Mouse (Mus musculus) embryonic facial prominence, embryonic 11.5 days (tissue): ENCODE results near the gene Slc34a3. TPM values are rescaled to one million over a fixed set of nuclear protein-coding genes. Genes with fewer than 3 reads are reported as not detected.
A peak's percentile ranks its signal among the peaks of the same experiment; 100 is the strongest.
"Not testable (repeated sequence)": the region's sequence is repeated elsewhere in the genome, so short reads cannot be mapped to it uniquely, and the experiment has no call there.

ENCODE experiments used
- ATAC-seq: fragments of 200-750 bp; cut with Nextera tagmentation; replicated peaks from 2 replicates; pipeline ENCODE4 v1.8.0; 2017; ENCODE audit warnings: low read depth; ENCODE audit not compliant: insufficient number of reproducible peaks, low FRiP score, low TSS enrichment
- DNase-seq: peaks from one replicate; pipeline ENCODE4 v3.0.0-alpha.2; 2015; ENCODE audit warnings: low spot score
- H3K27ac ChIP-seq: fragments of 300-500 bp; sonication (generic); replicated peaks from 2 replicates; pipeline ENCODE4 v1.5.1; 2014; ENCODE audit warnings: mild to moderate bottlenecking, low read depth, low read length, control low read depth
- H3K27me3 ChIP-seq: fragments of 300-500 bp; sonication (generic); 2 replicates; pipeline ENCODE4 v1.6.1; 2014; ENCODE audit warnings: mild to moderate bottlenecking, low read length, moderate library complexity, mixed read lengths; ENCODE audit not compliant: control insufficient read depth, insufficient read depth
- H3K36me3 ChIP-seq: fragments of 300-500 bp; sonication (generic); replicated peaks from 2 replicates; pipeline ENCODE4 v1.6.1; 2014; ENCODE audit warnings: low read depth, mild to moderate bottlenecking, low read length, moderate library complexity, mixed read lengths; ENCODE audit not compliant: control insufficient read depth, insufficient read depth
- H3K4me1 ChIP-seq: fragments of 300-500 bp; sonication (generic); 2 replicates; pipeline ENCODE4 v1.6.1; 2014; ENCODE audit warnings: low read length, mixed read lengths; ENCODE audit not compliant: control insufficient read depth, insufficient read depth
- H3K4me2 ChIP-seq: fragments of 300-500 bp; sonication (generic); 2 replicates; pipeline ENCODE4 v1.6.1; 2014; ENCODE audit warnings: low read depth, mild to moderate bottlenecking, control low read depth, low read length, moderate library complexity
- H3K4me3 ChIP-seq: fragments of 300-500 bp; sonication (generic); 2 replicates; pipeline ENCODE4 v1.5.1; 2014; ENCODE audit warnings: low read depth, low read length, control low read depth
- H3K9ac ChIP-seq: fragments of 300-500 bp; sonication (generic); replicated peaks from 2 replicates; pipeline ENCODE4 v1.6.1; 2014; ENCODE audit warnings: mild to moderate bottlenecking, control low read depth, low read length
- H3K9me3 ChIP-seq: fragments of 300-500 bp; sonication (generic); replicated peaks from 2 replicates; pipeline ENCODE4 v1.6.1; 2016; ENCODE audit warnings: mild to moderate bottlenecking, low read length, inconsistent platforms, mixed read lengths; ENCODE audit not compliant: control insufficient read depth
- WGBS: fragments of 180-500 bp; shearing (Covaris S2); extraction: QIAGEN DNeasy Blood & Tissue Kit; methylation state at CpG from one replicate; pipeline ENCODE4 v1.1.7; 2014; 5-methylcytosine and 5-hydroxymethylcytosine counted together
- polyA plus RNA-seq: library from polyadenylated mRNA; unstranded; fragments of >200 nt; fragmentation: Nextera tagmentation; extraction: Ambion mirVana; gene quantifications from 2 replicates; pipeline ENCODE4 v1.2.1, GENCODE M21; 2014

The Slc34a3 gene
- polyA plus RNA-seq, 1 experiment from 2014 or later: not detected

- peak overlapping the region; percentile 29 for H3K9ac ChIP-seq
- H3K4me1 ChIP-seq: peaks cover 9% of the 10 kb centered on the region
- no peaks in the 10 kb centered on the region for H3K9me3 ChIP-seq
- DNase-seq (no peak), ATAC-seq (no peak)
- no peaks in the 10 kb centered on the region for H3K36me3 ChIP-seq
- peak overlapping the region; percentile 66 for H3K4me3 ChIP-seq
- WGBS: 48% methylated on average over 12 of the region's 12 CpGs
- H3K27ac ChIP-seq: no peak overlapping the region
- peaks cover 12% of the 10 kb centered on the region for H3K27me3 ChIP-seq
- peak overlapping the region; percentile 93 for H3K4me2 ChIP-seq
Observed at GRCm38 (mm10) chr2:25261870-25262269, 27.7 kb upstream of the Slc34a3 start.

- no peak overlapping the region for H3K27ac ChIP-seq
- no peaks in the 10 kb centered on the region for H3K9me3 ChIP-seq
- H3K4me1 ChIP-seq: peaks cover 7% of the 10 kb centered on the region
- no peak overlapping the region for H3K4me2 ChIP-seq
- H3K4me3 ChIP-seq: no peak overlapping the region
- no peak overlapping the region for H3K9ac ChIP-seq
- DNase-seq (no peak), ATAC-seq (no peak)
- WGBS: 60% methylated on average over 2 of the region's 2 CpGs
- peaks cover 4% of the 10 kb centered on the region for H3K27me3 ChIP-seq
- H3K36me3 ChIP-seq: no peaks in the 10 kb centered on the region
Observed at GRCm38 (mm10) chr2:25258887-25259286, 24.7 kb upstream of the Slc34a3 start.

GRCm38 (mm10) chr2:25257250-25257649 lies 23.1 kb upstream of the Slc34a3 start:
- WGBS: 92% methylated on average over 5 of the region's 5 CpGs
- H3K36me3 ChIP-seq, H3K4me3 ChIP-seq, ATAC-seq, H3K4me2 ChIP-seq, H3K27ac ChIP-seq, H3K4me1 ChIP-seq, H3K9me3 ChIP-seq, DNase-seq, H3K27me3 ChIP-seq, H3K9ac ChIP-seq: not testable (repeated sequence)

GRCm38 (mm10) chr2:25256443-25257109 lies 22.4 kb upstream of the Slc34a3 start:
- H3K27ac ChIP-seq, ATAC-seq, H3K4me1 ChIP-seq, H3K36me3 ChIP-seq, H3K27me3 ChIP-seq, DNase-seq, H3K9me3 ChIP-seq: not testable (repeated sequence)
- Histone ChIP-seq H3K4me2 (peak overlapping the region; percentile 90), H3K4me3 (peak overlapping the region; percentile 97; the same call in 1 of the 2 replicates), H3K9ac (peak overlapping the region; percentile 89)
- 66% methylated on average over 11 of the region's 12 CpGs for WGBS

GRCm38 (mm10) chr2:25255284-25255779 lies 21.2 kb upstream of the Slc34a3 start, which contains the start of gene Tmem203:
Gene Tmem203, plus strand, starts transcription at chr2:25255439.
- Histone ChIP-seq H3K4me2 (peak within 1 kb of the TSS; percentile 90), H3K36me3 (no peaks in the 10 kb centered on the region), H3K9ac (peak within 1 kb of the TSS; percentile 89), H3K27ac (peak within 1 kb of the TSS; percentile 56; the same call in 1 of the 2 replicates), H3K4me3 (peak within 1 kb of the TSS; percentile 97), H3K4me1 (no peaks in the 10 kb centered on the region; the same call in 1 of the 2 replicates), H3K9me3 (no peaks in the 10 kb centered on the region), H3K27me3 (no peaks in the 10 kb centered on the region)
- DNase-seq (peak; percentile 96), ATAC-seq (peak; percentile 87)
- WGBS: under 1% methylated on average over 39 of the region's 39 CpGs

GRCm38 (mm10) chr2:25252331-25252730 lies 18.2 kb upstream of the Slc34a3 start:
- ATAC-seq (no peak), DNase-seq (no peak)
- H3K4me3 ChIP-seq: no peak overlapping the region
- no peak overlapping the region for H3K9ac ChIP-seq
- H3K27ac ChIP-seq: no peak overlapping the region
- no peak overlapping the region for H3K4me2 ChIP-seq
- no peaks in the 10 kb centered on the region; the same call in 1 of the 2 replicates for H3K4me1 ChIP-seq
- H3K27me3 ChIP-seq: no peaks in the 10 kb centered on the region
- no peaks in the 10 kb centered on the region for H3K9me3 ChIP-seq
- H3K36me3 ChIP-seq: no peaks in the 10 kb centered on the region; the same call in 1 of the 2 replicates
- WGBS: 87% methylated on average over 1 of the region's 1 CpGs

- H3K27me3 ChIP-seq: peaks cover 19% of the 10 kb centered on the region
- 89% methylated on average over 10 of the region's 10 CpGs for WGBS
- H3K4me1 ChIP-seq: peaks cover 6% of the 10 kb centered on the region; the same call in 1 of the 2 replicates
- H3K4me2 ChIP-seq: no peak within 1 kb of the TSS
- DNase-seq: no peak
- H3K27ac ChIP-seq: no peak within 1 kb of the TSS
- H3K4me3 ChIP-seq: no peak within 1 kb of the TSS
- H3K9me3 ChIP-seq: no peaks in the 10 kb centered on the region
- ATAC-seq: no peak
- no peak within 1 kb of the TSS for H3K9ac ChIP-seq
- H3K36me3 ChIP-seq: no peaks in the 10 kb centered on the region; the same call in 1 of the 2 replicates
Observed at GRCm38 (mm10) chr2:25246183-25247072, 12.3 kb upstream of the Slc34a3 start, which contains the start of gene AL732309.1. Gene AL732309.1, minus strand, starts transcription at chr2:25246863.
